Mouse (Mus musculus): ENCODE measurements around the gene Slc8a3.

GRCm38 (mm10) chr12:81274616-81275015 lies 58.4 kb downstream of the Slc8a3 start:
- TF ChIP-seq CTCF (IDR thresholded peaks at IDR 0.05; ENCODE audit: extremely low read depth, insufficient read depth, insufficient read length, insufficient replicate concordance): no peak
- TF ChIP-seq POLR2A (IDR thresholded peaks at IDR 0.05; ENCODE audit: low read depth, low read length): no peak
